Mouse (Mus musculus): ENCODE data around the gene Olfr1033.

GRCm38 (mm10) chr2:86087285-86087684 is 66.9 kb downstream of the Olfr1033 start, which contains the start of gene Olfr1037:
- TF ChIP-seq ELF1 (IDR thresholded peaks at IDR 0.05; ENCODE audit: low read depth, low read length) (no peak), POLR2A (IDR thresholded peaks at IDR 0.05; ENCODE audit: low read depth, low read length) (no peak), CTCF (conservative IDR thresholded peaks at IDR 0.05 in 1 of 2, IDR thresholded peaks at IDR 0.05 in 1 of 2; ENCODE audit: low read depth in 2 of 2, low read length in 2 of 2) (no peak), ZKSCAN1 (IDR thresholded peaks at IDR 0.05; ENCODE audit: borderline replicate concordance, low read depth, low read length) (no peak), MAX (IDR thresholded peaks at IDR 0.05; ENCODE audit: low read length) (no peak), ZNF384 (IDR thresholded peaks at IDR 0.05; ENCODE audit: low read depth, low read length) (no peak), MAZ (IDR thresholded peaks at IDR 0.05; ENCODE audit: low read depth, low read length) (no peak), HCFC1 (IDR thresholded peaks at IDR 0.05; ENCODE audit: low read depth, low read length) (no peak), ZC3H11A (IDR thresholded peaks at IDR 0.05; ENCODE audit: low read depth, low read length) (no peak)

All from CH12.LX (cell line).